Comparison of ENCODE assay signal across 25 mouse cellular contexts in the genomic region with DNA sequence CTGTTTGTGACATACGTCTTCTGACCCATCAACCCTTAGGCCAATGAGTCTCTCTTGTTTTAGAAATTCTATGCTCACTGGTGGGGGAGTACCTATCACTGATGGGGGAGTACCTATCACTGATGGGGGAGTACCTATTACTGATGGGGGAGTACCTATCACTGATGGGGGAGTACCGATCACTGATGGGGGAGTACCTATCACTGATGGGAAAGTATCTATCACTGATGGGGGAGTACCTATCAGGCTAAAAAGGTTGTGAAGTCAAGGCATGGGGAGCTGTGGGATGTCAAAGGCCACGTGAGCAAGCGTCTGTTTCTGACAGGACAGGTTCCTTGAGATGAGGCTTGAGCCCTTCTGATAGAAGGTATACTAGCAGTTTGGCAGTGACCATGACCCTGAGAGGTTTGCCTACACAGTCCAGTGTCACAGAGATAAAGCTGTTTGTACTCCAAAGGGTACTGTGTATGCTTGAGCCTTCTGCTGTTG.
DNase-seq lines count a peak whose midpoint lies in the region; ATAC-seq and TF ChIP-seq lines count a peak whose summit lies in the region.
"Had no signal": no experiment of that assay in that cellular context is flagged by ENCODE, and none has a peak within 500 bp of the region (broad histone marks: within the 10 kb centered on the region; RNA-seq: fewer than 3 reads in every experiment).

No protein-coding gene starts in this region.

- no peak for TF ChIP-seq CTCF in CH12.LX (conservative IDR thresholded peaks at IDR 0.05 in 1 of 2, IDR thresholded peaks at IDR 0.05 in 1 of 2; ENCODE audit: low read depth in 2 of 2, low read length in 2 of 2)

- peak; percentile 7 for DNase-seq in CD4-positive, CD25-positive, alpha-beta regulatory T cell, adult 2 months (ENCODE audit: low read depth, low spot score)
- DNase-seq in A20 (ENCODE audit: low read depth, low spot score) (peak; percentile 55), CH12.LX (ENCODE audit: extremely low read depth) (peak; percentile 67), MN1 (ENCODE audit: low spot score) (peak; percentile 2)
- DNase-seq in gastrocnemius, postnatal 36 days = no peak
- no peak for DNase-seq in left cerebral cortex, postnatal 4 days
- DNase-seq in lung, postnatal 4 days = no peak
- DNase-seq: adrenal gland, adult 2 months; adrenal gland, adult 8-10 months; adrenal gland, postnatal 10 days; adrenal gland, postnatal 14 days; adrenal gland, postnatal 25 days; adrenal gland, postnatal 36 days; B cell, adult 2 months; cerebellum, adult 11 months; cerebellum, adult 11-12 months; cerebellum, adult 18-20 months; cerebellum, adult 2 months; cerebellum, adult 8-10 months; cerebellum, adult 9-10 months; cerebellum, adult 9-11 months had no signal

- H3K27ac ChIP-seq in CH12.LX (ENCODE audit: insufficient read depth, low read depth) = peak overlapping the region; percentile 56

- TF ChIP-seq POLR2A in CH12.LX (IDR thresholded peaks at IDR 0.05; ENCODE audit: low read depth, low read length) = no peak

- peaks cover 14% of the 10 kb centered on the region for H3K9me3 ChIP-seq in CH12.LX (replicated peaks; ENCODE audit: low read length)
- H3K9me3 ChIP-seq: G1E had no signal

- TF ChIP-seq EP300 in CH12.LX (IDR thresholded peaks at IDR 0.05; ENCODE audit: low read length) = peak; percentile 66

- no peak overlapping the region for H3K4me3 ChIP-seq in CH12.LX (replicated peaks in 1 of 3; ENCODE audit: low read depth in 2 of 3, low read length in 2 of 3, poor library complexity in 1 of 3)

- peaks cover 11 to 16% of the 10 kb centered on the region in 2 experiments; a peak in 3 of 4 replicates for H3K4me1 ChIP-seq in CH12.LX (ENCODE audit: control insufficient read depth in 1 of 2, insufficient read depth in 2 of 2)

- dilution Hi-C loops in CH12.LX (cut with MboI; ENCODE audit: extremely low pct_ligation_motif_present, extremely low pct_unique_long_range_greater_than_20kb, low sequenced_read_pairs) = no loop called here

- H3K27me3 ChIP-seq in CH12.LX (replicated peaks) = peaks cover 16% of the 10 kb centered on the region
- H3K27me3 ChIP-seq: Patski had no signal

- ATAC-seq in CD4-positive, CD25-positive, alpha-beta regulatory T cell, adult 4 months = no peak
- ATAC-seq: activated CD4-positive, CD25-positive, alpha-beta regulatory T cell, adult 4 months; Patski had no signal

- H3K9ac ChIP-seq in CH12.LX (ENCODE audit: insufficient read depth, low read depth) = no peak overlapping the region

- H3K4me2 ChIP-seq in CH12.LX (ENCODE audit: insufficient read depth, low read depth, poor library complexity, severe bottlenecking) = no peak overlapping the region

- in situ Hi-C loops in CH12.LX (cut with MboI; ENCODE audit: low pct_ligation_motif_present, low pct_unique_long_range_greater_than_20kb, low sequenced_read_pairs) = no loop called here

- TF ChIP-seq RAD21 in CH12.LX (IDR thresholded peaks at IDR 0.05; ENCODE audit: low read depth, low read length) = no peak

- no peaks in the 10 kb centered on the region for H3K79me2 ChIP-seq in CH12.LX (replicated peaks; ENCODE audit: control insufficient read depth, extremely low read depth, insufficient read depth, poor library complexity, severe bottlenecking)

- no peaks in the 10 kb centered on the region for H3K36me3 ChIP-seq in CH12.LX (replicated peaks in 1 of 2; ENCODE audit: control insufficient read depth in 1 of 2, insufficient read depth in 1 of 2, low read length in 1 of 2)
- H3K36me3 ChIP-seq: G1E had no signal

- intact Hi-C loops in gastrocnemius, postnatal 36 days (cut with DNase I) = no loop called here
- intact Hi-C loops in left cerebral cortex, postnatal 4 days (cut with DNase I) = no loop called here

TF ChIP-seq in CH12.LX, 34 proteins besides CTCF, POLR2A, EP300 and RAD21:
- no peak for TF ChIP-seq GABPA (IDR thresholded peaks at IDR 0.05; ENCODE audit: insufficient replicate concordance, low read depth, low read length)
- no peak for TF ChIP-seq NRF1 (IDR thresholded peaks at IDR 0.05; ENCODE audit: low read depth, low read length)
- TF ChIP-seq ELF1 (IDR thresholded peaks at IDR 0.05; ENCODE audit: low read depth, low read length) = no peak
- no peak for TF ChIP-seq ZC3H11A (IDR thresholded peaks at IDR 0.05; ENCODE audit: low read depth, low read length)
- no peak for TF ChIP-seq UBTF (IDR thresholded peaks at IDR 0.05; ENCODE audit: low read depth, low read length)
- no peak; the same call in 1 of the 2 replicates for TF ChIP-seq MXI1 (IDR thresholded peaks at IDR 0.05; ENCODE audit: low read depth, low read length)
- TF ChIP-seq MAX (IDR thresholded peaks at IDR 0.05; ENCODE audit: low read length) = peak; percentile 63; the same call in 1 of the 2 replicates
- no peak for TF ChIP-seq HCFC1 (IDR thresholded peaks at IDR 0.05; ENCODE audit: low read depth, low read length)
- TF ChIP-seq MEF2A (IDR thresholded peaks at IDR 0.05; ENCODE audit: borderline replicate concordance, low read depth, low read length) = peak; percentile 40; the same call in 1 of the 2 replicates
- TF ChIP-seq USF2 (conservative IDR thresholded peaks at IDR 0.05; ENCODE audit: low read depth, low read length) = peak; percentile 59
- TF ChIP-seq MYC (IDR thresholded peaks at IDR 0.05; ENCODE audit: low read depth, low read length) = no peak
- TF ChIP-seq JUN (IDR thresholded peaks at IDR 0.05; ENCODE audit: insufficient read depth, low read depth, low read length) = no peak; the same call in 1 of the 2 replicates
- peak; percentile 71 for TF ChIP-seq USF1 (IDR thresholded peaks at IDR 0.05; ENCODE audit: low read depth, low read length)
- TF ChIP-seq BHLHE40 (IDR thresholded peaks at IDR 0.05; ENCODE audit: low read depth, low read length) = peak; percentile 92
- no peak for TF ChIP-seq MAFK (IDR thresholded peaks at IDR 0.05; ENCODE audit: insufficient replicate concordance, low read length)
- no peak for TF ChIP-seq ZKSCAN1 (IDR thresholded peaks at IDR 0.05; ENCODE audit: borderline replicate concordance, low read depth, low read length)
- 0 out of 2 replicates have a peak, but pooled peaks have one; percentile 7 for TF ChIP-seq KAT2A (IDR thresholded peaks at IDR 0.05; ENCODE audit: insufficient replicate concordance, low read length)
- no peak for TF ChIP-seq CHD2 (IDR thresholded peaks at IDR 0.05; ENCODE audit: low read length)
- TF ChIP-seq IRF4 (IDR thresholded peaks at IDR 0.05; ENCODE audit: low read depth, low read length) = peak; percentile 17; the same call in 1 of the 2 replicates
- TF ChIP-seq RCOR1 (conservative IDR thresholded peaks at IDR 0.05; ENCODE audit: low read depth, low read length) = 0 out of 2 replicates have a peak, but pooled peaks have one; percentile 40
- TF ChIP-seq TCF12 (IDR thresholded peaks at IDR 0.05; ENCODE audit: low read depth, low read length) = peak; percentile 37; the same call in 1 of the 2 replicates

Comparison
In these comparisons a context has a peak if more than half of its experiments do, and no peak if none do; other contexts are left out.
1. DNase-seq: peak in CD4-positive, CD25-positive, alpha-beta regulatory T cell, adult 2 months (single experiment), A20 (single experiment), CH12.LX (single experiment) and MN1 (single experiment); none in gastrocnemius, postnatal 36 days (0 of 2), left cerebral cortex, postnatal 4 days (single experiment) and lung, postnatal 4 days (0 of 2).